Mouse (Mus musculus): ENCODE results near the gene Tspear. TPM values are rescaled to one million over a fixed set of nuclear protein-coding genes. Genes with fewer than 3 reads are reported as not detected.
"Not testable (repeated sequence)": the region's sequence is repeated elsewhere in the genome, so short reads cannot be mapped to it uniquely, and the experiment has no call there.

Tspear gene
- polyA plus RNA-seq, 1 experiment from 2014 or later, result 0.67 TPM

- Histone ChIP-seq H3K9me3 (no peaks in the 10 kb centered on the region), H3K4me3 (replicated peaks) (no peak overlapping the region), H3K4me1 (replicated peaks) (0 out of 2 replicates have a peak, but pooled peaks cover 4% of the 10 kb centered on the region), H3K4me2 (replicated peaks) (no peak overlapping the region), H3K36me3 (no peaks in the 10 kb centered on the region), H3K9ac (replicated peaks) (no peak overlapping the region), H3K27me3 (peaks cover 3% of the 10 kb centered on the region; the same call in 1 of the 2 replicates), H3K27ac (no peak overlapping the region)
- no peak for ATAC-seq
- WGBS, result 82% methylated on average over 4 of the region's 4 CpGs
Measured at GRCm38 (mm10) chr10:77671519-77671918, 14.8 kb upstream of the Tspear start.

GRCm38 (mm10) chr10:77673765-77674164, 12.6 kb upstream of the Tspear start:
- WGBS, result 61% methylated on average over 13 of the region's 13 CpGs
- H3K4me3 ChIP-seq (replicated peaks), result no peak overlapping the region
- ATAC-seq, result no peak

GRCm38 (mm10) chr10:77677562-77677961, 8.8 kb upstream of the Tspear start:
- WGBS, result under 1% methylated on average over 34 of the region's 35 CpGs
- peak; percentile 72 for ATAC-seq

More at GRCm38 (mm10) chr10:77673765-77674164, 12.6 kb upstream of the Tspear start:
- H3K36me3 ChIP-seq, result no peaks in the 10 kb centered on the region
- H3K27me3 ChIP-seq, result peaks cover 24% of the 10 kb centered on the region
- H3K27ac ChIP-seq, result no peak overlapping the region
- no peak overlapping the region for H3K9ac ChIP-seq (replicated peaks)
- H3K9me3 ChIP-seq, result no peaks in the 10 kb centered on the region
- H3K4me1 ChIP-seq (replicated peaks), result peaks cover 19% of the 10 kb centered on the region
- H3K4me2 ChIP-seq (replicated peaks), result no peak overlapping the region

GRCm38 (mm10) chr10:77682994-77683393, 3.4 kb upstream of the Tspear start:
- ATAC-seq, result no peak
- H3K36me3 ChIP-seq, result no peaks in the 10 kb centered on the region
- 79% methylated on average over 7 of the region's 7 CpGs for WGBS

More at GRCm38 (mm10) chr10:77677562-77677961, 8.8 kb upstream of the Tspear start:
- no peaks in the 10 kb centered on the region for H3K9me3 ChIP-seq
- H3K27me3 ChIP-seq, result peaks cover 27% of the 10 kb centered on the region
- H3K4me1 ChIP-seq (replicated peaks), result peaks cover 19% of the 10 kb centered on the region
- H3K27ac ChIP-seq, result no peak overlapping the region; the same call in 1 of the 2 replicates
- H3K9ac ChIP-seq (replicated peaks), result peak overlapping the region; percentile 23; the same call in 1 of the 2 replicates
- peak overlapping the region; percentile 67 for H3K4me2 ChIP-seq (replicated peaks)
- H3K36me3 ChIP-seq, result no peaks in the 10 kb centered on the region
- H3K4me3 ChIP-seq (replicated peaks), result peak overlapping the region; percentile 35

GRCm38 (mm10) chr10:77684181-77684580, 2.2 kb upstream of the Tspear start:
- H3K4me1 ChIP-seq (replicated peaks), result peaks cover 23% of the 10 kb centered on the region
- H3K27ac ChIP-seq, result no peak overlapping the region
- H3K9ac ChIP-seq (replicated peaks), result no peak overlapping the region
- H3K27me3 ChIP-seq, result peaks cover 38% of the 10 kb centered on the region
- H3K4me3 ChIP-seq (replicated peaks), result no peak overlapping the region
- WGBS, result 34% methylated on average over 8 of the region's 8 CpGs
- no peak overlapping the region for H3K4me2 ChIP-seq (replicated peaks)
- ATAC-seq, result no peak
- no peaks in the 10 kb centered on the region for H3K9me3 ChIP-seq
- H3K36me3 ChIP-seq, result no peaks in the 10 kb centered on the region

More at GRCm38 (mm10) chr10:77682994-77683393, 3.4 kb upstream of the Tspear start:
- H3K9me3 ChIP-seq, result no peaks in the 10 kb centered on the region
- no peak overlapping the region for H3K9ac ChIP-seq (replicated peaks)
- H3K4me1 ChIP-seq (replicated peaks), result peaks cover 25% of the 10 kb centered on the region
- no peak overlapping the region for H3K27ac ChIP-seq
- peaks cover 43% of the 10 kb centered on the region for H3K27me3 ChIP-seq
- H3K4me2 ChIP-seq (replicated peaks), result no peak overlapping the region
- no peak overlapping the region for H3K4me3 ChIP-seq (replicated peaks)

GRCm38 (mm10) chr10:77687021-77687420, 652 bp downstream of the Tspear start:
- no peak overlapping the region for H3K4me3 ChIP-seq (replicated peaks)
- WGBS, result 33% methylated on average over 10 of the region's 10 CpGs
- H3K9me3 ChIP-seq, result no peaks in the 10 kb centered on the region
- no peak overlapping the region for H3K9ac ChIP-seq (replicated peaks)
- H3K27ac ChIP-seq, result no peak overlapping the region
- peaks cover 31% of the 10 kb centered on the region for H3K4me1 ChIP-seq (replicated peaks)
- H3K4me2 ChIP-seq (replicated peaks), result no peak overlapping the region
- H3K27me3 ChIP-seq, result peaks cover 38% of the 10 kb centered on the region
- no peaks in the 10 kb centered on the region for H3K36me3 ChIP-seq
- no peak for ATAC-seq

- not testable (repeated sequence) for H3K27ac ChIP-seq; ATAC-seq; H3K4me3 ChIP-seq (replicated peaks); H3K4me2 ChIP-seq (replicated peaks); H3K9ac ChIP-seq (replicated peaks); H3K36me3 ChIP-seq; H3K9me3 ChIP-seq
- Histone ChIP-seq H3K4me1 (replicated peaks) (peaks cover 23% of the 10 kb centered on the region), H3K27me3 (peaks cover 29% of the 10 kb centered on the region)
- 60% methylated on average over 3 of the region's 3 CpGs for WGBS
Measured at GRCm38 (mm10) chr10:77690356-77690807, 4.0 kb downstream of the Tspear start, which contains the start of gene Gm19402. Gene Gm19402, minus strand, starts transcription at chr10:77690757.

GRCm38 (mm10) chr10:77697133-77697532, 10.8 kb downstream of the Tspear start, which contains the start of gene Gm9508:
Gene Gm9508, minus strand, starts transcription at chr10:77697233.
- Histone ChIP-seq H3K36me3 (no peaks in the 10 kb centered on the region), H3K9ac (replicated peaks) (no peak within 1 kb of the TSS)
- no peak for ATAC-seq

GRCm38 (mm10) chr10:77706326-77706725, 20.0 kb downstream of the Tspear start, which contains the start of gene Gm10272:
Gene Gm10272, plus strand, starts transcription at chr10:77706626.
- WGBS, result 97% methylated on average over 1 of the region's 1 CpGs
- H3K4me3 ChIP-seq (replicated peaks), result no peak within 1 kb of the TSS
- ATAC-seq, result no peak
- no peaks in the 10 kb centered on the region for H3K36me3 ChIP-seq
- H3K27ac ChIP-seq, result no peak within 1 kb of the TSS
- no peaks in the 10 kb centered on the region for H3K27me3 ChIP-seq
- no peak within 1 kb of the TSS for H3K4me2 ChIP-seq (replicated peaks)
- H3K9ac ChIP-seq (replicated peaks), result no peak within 1 kb of the TSS
- H3K4me1 ChIP-seq (replicated peaks), result no peaks in the 10 kb centered on the region
- peaks cover 14% of the 10 kb centered on the region for H3K9me3 ChIP-seq

More at GRCm38 (mm10) chr10:77697133-77697532, 10.8 kb downstream of the Tspear start, which contains the start of gene Gm9508:
- Histone ChIP-seq H3K9me3 (no peaks in the 10 kb centered on the region), H3K27me3 (no peaks in the 10 kb centered on the region), H3K4me1 (replicated peaks) (no peaks in the 10 kb centered on the region), H3K27ac (no peak within 1 kb of the TSS), H3K4me2 (replicated peaks) (no peak within 1 kb of the TSS), H3K4me3 (replicated peaks) (no peak within 1 kb of the TSS)
- 40% methylated on average over 4 of the region's 4 CpGs for WGBS

GRCm38 (mm10) chr10:77709831-77710230, 23.5 kb downstream of the Tspear start:
- H3K36me3 ChIP-seq, result no peaks in the 10 kb centered on the region
- no peak overlapping the region for H3K4me3 ChIP-seq (replicated peaks)
- H3K9ac ChIP-seq (replicated peaks), result no peak overlapping the region
- 76% methylated on average over 3 of the region's 3 CpGs for WGBS
- peaks cover 13% of the 10 kb centered on the region for H3K9me3 ChIP-seq
- no peaks in the 10 kb centered on the region for H3K27me3 ChIP-seq
- H3K4me2 ChIP-seq (replicated peaks), result no peak overlapping the region
- H3K27ac ChIP-seq, result no peak overlapping the region
- H3K4me1 ChIP-seq (replicated peaks), result no peaks in the 10 kb centered on the region
- ATAC-seq, result no peak

GRCm38 (mm10) chr10:77711157-77711556, 24.8 kb downstream of the Tspear start, which contains the start of gene Gm10024:
Gene Gm10024, plus strand, starts transcription at chr10:77711457.
- H3K36me3 ChIP-seq; H3K4me2 ChIP-seq (replicated peaks); H3K9ac ChIP-seq (replicated peaks); H3K27ac ChIP-seq; ATAC-seq; H3K27me3 ChIP-seq; H3K4me3 ChIP-seq (replicated peaks); H3K4me1 ChIP-seq (replicated peaks): not testable (repeated sequence)
- H3K9me3 ChIP-seq, result peaks cover 11% of the 10 kb centered on the region

- H3K9ac ChIP-seq (replicated peaks), result no peak overlapping the region
- no peaks in the 10 kb centered on the region for H3K27me3 ChIP-seq
- no peak overlapping the region for H3K4me2 ChIP-seq (replicated peaks)
- no peak overlapping the region for H3K27ac ChIP-seq
- 85% methylated on average over 4 of the region's 4 CpGs for WGBS
- H3K36me3 ChIP-seq, result no peaks in the 10 kb centered on the region
- ATAC-seq, result no peak
- H3K4me1 ChIP-seq (replicated peaks), result no peaks in the 10 kb centered on the region
- peaks cover 5% of the 10 kb centered on the region; the same call in 1 of the 2 replicates for H3K9me3 ChIP-seq
- no peak overlapping the region for H3K4me3 ChIP-seq (replicated peaks)
Measured at GRCm38 (mm10) chr10:77713734-77714133, 27.4 kb downstream of the Tspear start.

Data from midbrain, embryonic 13.5 days (tissue).